Mouse (Mus musculus) heart, adult 9 months (tissue): ENCODE results near the gene Sp4.

Source experiments
- DNase-seq, 2 experiments: peaks; one replicate each; pipeline ENCODE4 v3.0.0; 2022; ENCODE audit warnings: low spot score in 2 of 2

The Sp4 gene

DNA sequence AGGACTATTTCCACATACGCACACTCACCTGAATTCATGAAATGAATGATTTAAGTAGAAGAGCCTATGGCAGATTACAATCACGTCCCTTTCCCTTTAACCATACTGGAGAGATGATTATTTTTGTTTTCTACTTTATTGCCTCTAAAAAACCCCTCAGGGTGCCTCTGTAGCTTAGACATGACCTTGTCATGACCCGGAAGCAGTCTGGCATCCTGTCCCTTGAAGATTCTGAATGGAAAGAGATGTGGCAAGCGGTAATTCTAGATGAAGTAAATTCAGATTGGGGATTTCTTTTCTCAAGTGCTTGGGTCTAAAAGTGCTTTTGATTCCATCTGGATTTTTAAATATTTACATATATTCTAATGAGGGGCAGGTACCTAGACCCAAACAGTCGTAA lies 24.9 kb downstream of the Sp4 start:
- DNase-seq: no peak

DNA sequence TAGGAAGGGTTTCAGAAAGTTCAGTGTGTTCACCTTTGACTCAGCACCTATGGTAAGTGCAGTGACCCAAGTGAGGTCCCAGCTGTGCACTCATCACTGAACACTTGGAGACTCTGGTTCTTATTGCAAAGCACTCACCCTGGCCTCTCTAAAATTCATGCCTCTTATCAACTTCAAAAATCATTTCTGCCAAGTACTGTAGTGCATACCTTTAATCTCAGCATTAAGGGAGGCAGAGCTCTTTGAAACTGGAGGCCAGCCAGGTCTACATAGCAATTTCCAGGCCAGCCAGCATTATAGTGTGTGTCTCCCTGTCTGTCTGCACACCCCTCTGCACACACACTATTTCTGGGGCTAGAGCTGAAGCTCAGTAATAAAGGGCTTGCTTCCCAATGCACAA lies 36.3 kb downstream of the Sp4 start:
- DNase-seq: no peak

DNA sequence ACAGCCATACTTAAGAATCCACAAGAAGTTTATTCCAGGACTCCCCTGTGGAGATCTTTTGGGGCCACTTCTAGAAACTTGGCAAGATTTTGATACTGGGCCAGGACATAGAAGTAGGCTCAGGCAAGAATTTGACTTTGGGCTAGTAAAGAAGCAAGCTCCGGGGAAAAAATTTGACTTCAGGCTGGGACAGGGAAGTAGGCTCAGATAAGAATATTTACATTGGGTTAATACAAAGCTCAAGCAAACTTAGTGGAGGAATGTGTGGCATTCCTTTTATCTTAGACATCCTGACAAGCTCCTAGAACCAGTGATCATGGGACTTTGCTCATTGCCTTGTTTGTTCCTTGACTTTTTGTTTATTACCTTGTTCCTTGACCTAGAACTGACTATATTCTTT lies 37.4 kb downstream of the Sp4 start:
- no peak for DNase-seq

DNA sequence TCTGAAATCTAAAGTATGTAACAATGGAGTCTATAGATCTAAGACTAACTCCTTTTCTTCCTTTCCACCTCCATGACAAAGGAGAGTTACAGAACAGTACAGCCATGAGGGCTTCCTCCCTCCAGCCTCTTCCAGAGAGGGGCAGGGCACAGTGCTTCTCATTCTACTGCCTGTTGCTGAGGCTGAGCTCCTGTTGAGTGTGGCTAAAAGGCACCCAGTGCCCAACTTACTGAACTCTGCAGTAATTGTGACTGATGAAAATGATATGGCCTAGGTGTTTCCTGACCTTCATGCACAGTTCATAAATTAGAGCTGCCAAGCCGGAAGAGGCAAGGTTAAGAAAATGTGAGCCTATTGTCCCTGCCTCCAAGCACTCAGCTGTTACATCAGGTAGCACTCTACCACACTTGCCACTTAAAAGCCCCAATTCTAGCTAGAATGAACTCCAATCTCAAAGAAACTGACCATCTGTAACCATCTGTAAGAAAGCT lies 45.9 kb downstream of the Sp4 start:
- DNase-seq: no peak

DNA sequence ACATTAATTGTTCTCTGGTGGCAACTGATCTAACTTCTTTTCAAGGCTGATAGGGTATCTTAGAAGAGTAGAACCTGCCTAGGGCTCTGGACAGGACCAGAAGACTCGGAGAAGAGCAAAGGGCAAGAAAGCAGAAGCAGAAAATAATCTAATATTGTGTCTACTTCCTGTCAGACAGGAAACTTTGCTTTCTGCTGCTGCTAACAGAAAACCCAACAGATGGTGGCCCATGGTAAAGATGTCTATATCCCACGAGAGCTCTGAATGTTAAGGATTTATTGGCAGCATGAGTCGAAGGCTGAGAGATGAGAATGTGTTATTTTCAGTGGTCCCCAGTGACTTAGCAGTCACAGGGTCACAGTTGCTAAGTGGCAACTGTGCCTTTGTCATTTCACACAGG lies 80.1 kb downstream of the Sp4 start:
- no peak for DNase-seq

DNA sequence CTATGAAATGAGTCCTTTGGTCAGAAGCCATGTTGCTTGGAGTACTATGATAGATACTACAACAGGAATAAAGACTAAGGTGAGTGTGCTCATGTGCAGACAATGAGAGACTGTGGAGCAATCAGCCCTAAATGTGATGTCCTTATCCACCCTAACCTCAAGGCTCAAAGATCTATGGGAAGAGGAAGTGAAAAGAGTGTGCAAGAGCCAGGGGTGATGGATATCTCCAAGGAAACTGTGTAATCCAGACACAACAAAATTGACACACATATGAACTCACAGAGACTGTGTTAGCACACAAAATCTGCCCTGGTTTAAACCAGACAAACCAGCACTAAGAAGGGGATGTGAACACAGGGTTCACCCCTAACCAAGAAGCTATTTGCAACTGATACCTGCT lies 81.2 kb downstream of the Sp4 start:
- DNase-seq: no peak

DNA sequence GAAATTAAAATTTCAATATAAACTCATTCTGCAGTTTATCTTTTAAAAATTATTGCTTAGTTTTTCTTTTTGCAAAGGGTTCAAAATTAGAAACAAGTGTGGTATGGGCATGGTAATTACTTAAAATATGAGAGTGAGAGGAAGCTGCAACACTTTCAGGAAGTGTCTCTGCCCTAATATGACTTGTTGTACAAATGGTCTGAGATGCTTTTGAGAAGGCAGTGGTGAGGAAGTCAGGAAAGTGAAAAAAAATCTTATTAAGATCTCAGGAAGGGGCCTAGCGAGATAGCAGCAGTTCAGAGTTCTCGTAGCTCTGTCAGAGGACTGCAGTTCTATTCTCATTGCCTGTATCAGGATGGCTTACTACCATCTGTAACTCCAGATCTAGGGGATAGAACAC lies 89.1 kb downstream of the Sp4 start:
- DNase-seq: no peak

DNA sequence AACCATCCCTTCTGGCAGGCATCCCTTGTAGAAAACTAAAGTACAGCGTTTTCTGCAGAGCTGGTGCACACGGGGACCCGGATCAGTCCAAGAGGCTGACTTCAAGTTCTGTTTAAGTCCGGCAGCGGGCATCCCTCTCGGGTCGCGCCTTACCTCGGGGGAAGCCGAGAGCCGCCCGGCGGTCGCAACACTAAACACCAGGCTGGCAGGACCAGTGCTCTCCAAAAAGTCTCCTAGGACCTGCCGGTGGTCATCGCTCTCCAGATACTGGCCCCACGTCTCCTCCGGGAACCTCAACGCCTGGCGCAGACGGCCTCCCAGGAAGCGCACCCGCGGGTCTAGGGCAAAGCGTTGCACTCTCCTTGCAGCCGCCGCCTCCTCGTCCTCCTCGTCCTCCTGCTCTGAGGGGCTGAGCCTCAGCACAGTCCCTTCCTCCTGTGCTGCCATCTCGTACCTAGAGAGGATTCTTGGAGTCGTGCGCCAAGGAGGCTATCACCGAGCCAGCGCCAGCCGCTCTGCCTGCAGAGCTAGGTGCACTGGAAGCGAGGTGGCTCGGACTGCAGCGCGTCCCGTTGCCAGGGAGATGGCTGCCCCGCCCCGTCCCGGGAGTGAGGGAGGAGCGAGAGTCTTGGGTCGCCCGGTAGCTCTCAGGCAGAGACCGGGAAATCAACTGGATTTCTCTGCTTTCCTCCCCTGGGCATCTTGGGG lies 102.7 kb downstream of the Sp4 start, which contains the start of gene Dnah11:
Gene Dnah11 (minus strand): TSS at position 658 of the 708 bp plus-strand sequence.
- peak; percentile 3 to 36 for DNase-seq

DNA sequence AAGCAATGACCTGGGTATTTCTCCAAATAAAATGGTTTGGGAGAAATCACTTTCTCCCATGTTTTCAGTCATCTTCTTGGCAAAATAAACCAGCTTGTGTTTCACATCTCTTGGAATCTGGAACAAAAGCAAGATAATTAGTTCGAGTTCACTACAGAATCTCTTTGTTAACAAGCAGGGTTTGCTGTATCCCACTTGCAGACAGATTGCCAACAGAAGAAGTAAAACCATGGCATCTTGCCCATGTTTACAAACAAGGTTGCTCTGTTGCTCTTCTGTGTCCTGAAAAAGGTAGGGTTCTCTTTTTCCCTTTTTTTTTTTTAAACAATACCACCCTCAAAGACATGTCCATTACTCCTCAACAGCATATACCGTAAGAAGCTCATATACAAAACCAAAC lies 104.7 kb downstream of the Sp4 start:
- no peak for DNase-seq

DNA sequence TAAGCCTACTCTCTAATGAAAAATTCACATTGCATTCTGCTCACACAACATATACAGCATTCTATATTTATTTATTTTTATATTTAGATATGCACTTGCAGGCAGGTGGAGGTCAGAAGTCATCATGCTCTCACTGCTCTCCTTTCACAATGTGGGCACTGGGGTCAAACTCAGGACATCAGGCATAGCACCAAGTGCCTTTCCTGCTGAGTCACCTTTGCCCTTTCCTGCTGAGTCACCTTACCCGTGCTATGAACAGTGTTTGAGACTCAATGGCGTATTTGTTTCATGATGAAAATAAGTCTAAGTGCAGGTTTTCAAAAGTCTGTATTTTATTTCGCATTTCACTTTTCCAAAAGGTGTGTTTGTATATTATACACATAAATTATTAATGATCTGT lies 111.7 kb downstream of the Sp4 start:
- no peak for DNase-seq

DNA sequence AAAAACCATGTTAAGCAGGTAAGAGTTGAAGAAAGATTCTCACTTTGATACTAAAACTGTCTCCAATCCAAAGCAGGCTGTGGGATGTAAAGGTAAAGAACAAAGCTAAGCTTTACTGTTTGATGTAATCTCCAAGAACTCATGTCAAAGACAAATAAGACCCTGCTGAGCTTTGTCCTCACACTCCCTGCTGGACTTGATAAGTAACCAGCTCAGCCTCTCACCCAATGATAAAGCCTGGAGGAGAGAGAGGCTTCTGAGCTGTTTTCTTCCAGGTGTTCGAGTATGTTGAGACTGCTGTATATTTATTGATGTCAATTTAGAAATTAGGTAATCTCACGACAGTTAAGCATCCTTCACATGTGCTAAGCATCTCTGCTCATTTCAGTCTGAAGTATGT lies 113.6 kb downstream of the Sp4 start:
- DNase-seq: no peak

DNA sequence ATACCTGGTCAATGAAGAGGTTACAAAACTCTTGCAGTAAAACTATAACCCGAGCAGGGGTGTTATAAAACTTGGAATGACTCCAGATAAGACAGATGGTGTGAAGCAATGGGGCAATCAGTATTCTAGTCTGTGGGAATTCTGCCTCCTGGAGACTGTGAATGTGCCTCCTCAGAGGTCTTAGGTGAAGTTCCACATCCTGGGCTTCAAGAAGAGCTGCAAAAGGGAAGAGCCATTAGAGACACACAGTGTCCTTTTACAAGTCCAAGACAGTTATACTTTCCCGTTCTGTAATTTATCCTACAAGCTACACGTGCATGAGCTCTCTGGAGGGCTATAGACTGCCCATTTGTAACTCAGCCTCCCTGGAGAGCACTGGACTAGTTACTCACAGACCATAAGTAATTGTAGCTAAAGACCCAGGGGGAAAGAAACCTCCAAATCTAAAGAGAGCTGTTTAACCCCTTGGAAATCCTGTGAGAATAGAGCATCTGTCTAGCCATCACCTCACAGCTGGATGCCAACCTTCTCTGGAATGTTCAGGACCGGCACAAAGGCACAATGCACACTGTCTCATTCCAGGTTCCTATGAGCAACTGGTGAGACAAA lies 114.3 kb downstream of the Sp4 start:
- DNase-seq: peak in 1 of 2 experiments; percentile 3

DNA sequence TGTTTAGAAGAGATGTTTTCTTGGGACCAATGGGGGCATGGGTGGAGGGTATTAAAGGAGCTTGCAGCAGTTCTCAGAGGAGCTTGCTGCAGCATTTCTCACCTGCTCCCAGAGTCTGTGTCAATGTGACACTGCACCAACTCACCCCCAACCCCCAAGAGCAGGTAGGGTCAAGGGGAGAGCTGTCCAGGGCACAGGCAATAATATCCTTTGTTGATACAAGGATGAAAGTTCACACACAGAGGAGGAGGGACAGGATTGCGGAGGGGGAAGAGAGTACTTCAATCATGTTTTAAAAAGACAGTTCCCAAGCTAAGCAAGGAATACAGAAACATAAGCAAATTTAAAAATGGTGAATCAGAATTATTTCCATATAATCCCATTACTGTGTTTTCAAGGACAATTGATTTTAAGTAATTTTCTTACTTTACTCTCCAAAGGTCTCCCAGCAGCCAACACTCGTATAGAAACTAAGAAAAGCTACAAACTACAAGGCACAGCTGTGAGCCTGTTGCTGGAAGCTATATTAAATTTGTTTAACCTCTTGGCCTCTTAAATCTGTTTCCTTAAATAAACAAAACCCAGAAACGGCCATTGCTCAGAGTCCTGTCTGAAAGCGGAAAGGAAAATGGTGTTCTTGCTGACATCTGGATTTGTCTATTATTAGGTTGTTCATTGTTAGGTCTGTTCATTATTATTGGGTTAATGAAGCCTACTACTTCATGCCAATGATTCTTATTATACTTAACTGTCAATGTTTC lies 114.9 kb downstream of the Sp4 start:
- DNase-seq: peak in 1 of 2 experiments; percentile 3
